Mouse (Mus musculus) c-Kit-positive CD71-positive TER-119-negative erythroid progenitor cells, embryonic 14.5 days (primary cell): ENCODE measurements at regions not wholly inside any gene's neighbourhood (a gene's known extent, or its start where the extent isn't known, plus 50 kb on each side); places are given as distances from the start of the nearest gene placed in this dataset.

ENCODE experiments used
- DNase-seq: peaks from one replicate; pipeline ENCODE4 v3.0.0-alpha.2; 2013; ENCODE audit warnings: low read depth

GRCm38 (mm10) chr3:121902246-121902645 lies 50.1 kb upstream of the Arhgap29 start:
- no peak for DNase-seq

GRCm38 (mm10) chr3:121900429-121900844 lies 51.9 kb upstream of the Arhgap29 start:
- no peak for DNase-seq

- DNase-seq, result no peak
Measured at GRCm38 (mm10) chr3:121897821-121898574, 54.3 kb upstream of the Arhgap29 start.

- DNase-seq, result no peak
Measured at GRCm38 (mm10) chr3:121893606-121894005, 58.7 kb upstream of the Arhgap29 start.

GRCm38 (mm10) chr3:121892675-121893074 lies 59.7 kb upstream of the Arhgap29 start:
- DNase-seq, result no peak

- DNase-seq, result no peak
Measured at GRCm38 (mm10) chr3:121891338-121891737, 61.0 kb upstream of the Arhgap29 start.

- DNase-seq, result no peak
Measured at GRCm38 (mm10) chr3:121890563-121890962, 61.8 kb upstream of the Arhgap29 start.

- DNase-seq, result no peak
Measured at GRCm38 (mm10) chr3:121886870-121887605, 65.3 kb upstream of the Arhgap29 start.

GRCm38 (mm10) chr3:121886309-121886708 lies 66.0 kb upstream of the Arhgap29 start:
- no peak for DNase-seq

- peak; percentile 4 for DNase-seq
Measured at GRCm38 (mm10) chr3:121885265-121886178, 66.8 kb upstream of the Arhgap29 start.

- peak; percentile 89 for DNase-seq
Measured at GRCm38 (mm10) chr3:121884328-121885248, 67.8 kb upstream of the Arhgap29 start.

GRCm38 (mm10) chr3:121880355-121880754 lies 65.3 kb upstream of the Abcd3 start:
- DNase-seq, result no peak

GRCm38 (mm10) chr3:121875072-121875471 lies 60.0 kb upstream of the Abcd3 start:
- no peak for DNase-seq

GRCm38 (mm10) chr3:121874576-121874975 lies 59.5 kb upstream of the Abcd3 start:
- no peak for DNase-seq

- no peak for DNase-seq
Measured at GRCm38 (mm10) chr3:121873572-121873971, 58.5 kb upstream of the Abcd3 start.

GRCm38 (mm10) chr3:121872685-121873084 lies 57.6 kb upstream of the Abcd3 start:
- no peak for DNase-seq

- DNase-seq, result no peak
Measured at GRCm38 (mm10) chr3:121871795-121872194, 56.7 kb upstream of the Abcd3 start.

- DNase-seq, result no peak
Measured at GRCm38 (mm10) chr3:121870726-121871125, 55.6 kb upstream of the Abcd3 start.

GRCm38 (mm10) chr3:121869694-121870093 lies 54.6 kb upstream of the Abcd3 start:
- DNase-seq, result no peak

- no peak for DNase-seq
Measured at GRCm38 (mm10) chr3:121867301-121867700, 52.2 kb upstream of the Abcd3 start.
